21 mouse cellular contexts compared by ENCODE assay signal in the genomic region with DNA sequence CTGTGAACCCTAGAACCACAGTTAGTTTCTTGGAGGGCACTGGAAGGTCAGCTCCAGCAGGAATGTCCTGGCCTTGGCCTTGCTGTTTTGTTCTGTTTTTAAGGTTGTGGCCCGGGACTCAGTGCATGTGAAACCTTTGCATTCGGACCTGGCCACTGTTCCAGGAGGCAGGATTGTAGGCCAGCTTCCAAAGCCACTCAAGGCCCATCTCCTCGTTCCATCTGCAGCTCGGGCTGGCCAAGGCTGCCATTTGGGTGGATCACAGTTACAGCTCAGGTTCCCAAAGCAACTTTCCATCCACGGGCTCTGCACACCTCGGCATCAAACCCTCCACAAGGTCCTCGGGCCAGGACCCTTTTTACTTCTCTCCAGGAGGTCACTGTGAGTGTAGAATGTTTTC. TPM values are rescaled to one million over a fixed set of nuclear protein-coding genes. Genes with fewer than 3 reads are reported as not detected.
DNase-seq lines count a peak whose midpoint lies in the region; ATAC-seq lines count a peak whose summit lies in the region.
"Had no signal": no experiment of that assay in that cellular context is flagged by ENCODE, and none has a peak within 500 bp of the region (broad histone marks: within the 10 kb centered on the region; RNA-seq: fewer than 3 reads in every experiment).

No protein-coding gene starts in this region.

- 0 out of 2 replicates have a peak overlapping the region, but pooled peaks have one; percentile 7 for H3K27ac ChIP-seq in embryonic facial prominence, embryonic 15.5 days (replicated peaks)
- H3K27ac ChIP-seq in heart, embryonic 10.5 days = no peak overlapping the region
- H3K27ac ChIP-seq: forebrain, embryonic 13.5 days; hindbrain, embryonic 10.5 days; kidney, embryonic 15.5 days; liver, embryonic 15.5 days had no signal

- H3K4me1 ChIP-seq in embryonic facial prominence, embryonic 15.5 days = peaks cover 57% of the 10 kb centered on the region
- H3K4me1 ChIP-seq in heart, embryonic 10.5 days = peaks cover 29% of the 10 kb centered on the region; the same call in 1 of the 2 replicates
- H3K4me1 ChIP-seq: forebrain, embryonic 13.5 days; hindbrain, embryonic 10.5 days; liver, embryonic 15.5 days had no signal

- ATAC-seq in embryonic facial prominence, embryonic 15.5 days (ENCODE audit: insufficient number of reproducible peaks, low FRiP score, low TSS enrichment, low read depth) = no peak
- no peak for ATAC-seq in megakaryocyte, adult 5-6 weeks (ENCODE audit: poor library complexity, severe bottlenecking)
- ATAC-seq: CD4-positive, CD25-positive, alpha-beta regulatory T cell, adult 4 months; forebrain, embryonic 13.5 days; intestine, postnatal 0 days had no signal

- no peaks in the 10 kb centered on the region for H3K9me3 ChIP-seq in embryonic facial prominence, embryonic 15.5 days (replicated peaks)
- H3K9me3 ChIP-seq in heart, embryonic 10.5 days = no peaks in the 10 kb centered on the region
- H3K9me3 ChIP-seq: embryonic facial prominence, embryonic 13.5 days; forebrain, embryonic 13.5 days; hindbrain, embryonic 10.5 days; kidney, embryonic 15.5 days; liver, embryonic 15.5 days had no signal

- DNase-seq in gastrocnemius, adult 18-20 months (ENCODE audit: low spot score) = peak; percentile 75
- no peak for DNase-seq in gastrocnemius, postnatal 4 days (ENCODE audit: low spot score in 2 of 2)
- peak; percentile 80 for DNase-seq in cerebellum, adult 11-12 months
- DNase-seq in cerebellum, postnatal 10 days = peak; percentile 59 to 63
- DNase-seq in lung, postnatal 10 days = no peak
- no peak for DNase-seq in heart, embryonic 10.5 days (ENCODE audit: low spot score)
- DNase-seq: kidney, postnatal 36 days; layer of hippocampus, postnatal 36 days; liver; thymus, postnatal 36 days had no signal

- peaks cover 22% of the 10 kb centered on the region for H3K36me3 ChIP-seq in embryonic facial prominence, embryonic 15.5 days
- peaks cover 58% of the 10 kb centered on the region for H3K36me3 ChIP-seq in heart, embryonic 10.5 days

- H3K4me3 ChIP-seq in embryonic facial prominence, embryonic 15.5 days (replicated peaks) = no peak overlapping the region
- H3K4me3 ChIP-seq in heart, embryonic 10.5 days = no peak overlapping the region
- H3K4me3 ChIP-seq: embryonic facial prominence, embryonic 13.5 days; forebrain, embryonic 13.5 days; hindbrain, embryonic 10.5 days; kidney, embryonic 15.5 days; liver, embryonic 15.5 days had no signal

- H3K27me3 ChIP-seq in embryonic facial prominence, embryonic 15.5 days = no peaks in the 10 kb centered on the region
- H3K27me3 ChIP-seq in heart, embryonic 10.5 days (ENCODE audit: insufficient read depth, poor library complexity, severe bottlenecking) = no peaks in the 10 kb centered on the region
- H3K27me3 ChIP-seq: embryonic facial prominence, embryonic 13.5 days; forebrain, embryonic 13.5 days; kidney, embryonic 15.5 days; liver, embryonic 15.5 days had no signal

- H3K4me2 ChIP-seq in embryonic facial prominence, embryonic 15.5 days (replicated peaks) = no peak overlapping the region
- H3K4me2 ChIP-seq: embryonic facial prominence, embryonic 13.5 days; forebrain, embryonic 13.5 days; heart, embryonic 11.5 days; kidney, embryonic 15.5 days; liver, embryonic 15.5 days; midbrain, embryonic 11.5 days had no signal

- WGBS in embryonic facial prominence, embryonic 15.5 days = 86% methylated on average over 7 of the region's 7 CpGs
- 89% methylated on average over 7 of the region's 7 CpGs for WGBS in heart, embryonic 10.5 days

- no peak overlapping the region for H3K9ac ChIP-seq in embryonic facial prominence, embryonic 15.5 days
- H3K9ac ChIP-seq: embryonic facial prominence, embryonic 13.5 days; forebrain, embryonic 13.5 days; kidney, embryonic 15.5 days; liver, embryonic 15.5 days had no signal

RNA-seq across cellular contexts. Expression of gene Pqlc2, which starts 35.9 kb away (rescaled TPM):
- 1 to 10 TPM; 5.6 to 7.8 TPM for total RNA-seq in gastrocnemius, adult 18-20 months (2021)
- 1 to 10 TPM; 4.2 to 4.7 TPM for total RNA-seq in gastrocnemius, postnatal 4 days (2021)
- polyA plus RNA-seq in embryonic facial prominence, embryonic 15.5 days (2015; fragmentation: Nextera tagmentation; extraction: Ambion mirVana) = 16.0 and 16.5 TPM in 2 replicates
- total RNA-seq in megakaryocyte, adult 5-6 weeks (2015) = 9.8 and 11.1 TPM in 2 replicates
- 12.8 and 16.1 TPM in 2 replicates for total RNA-seq in megakaryocyte, adult 5-6 weeks (2017)
- 12.7 and 13.9 TPM in 2 replicates for polyA plus RNA-seq in heart, embryonic 10.5 days (2016; fragmentation: Nextera tagmentation; extraction: Ambion mirVana)

RNA-seq across cellular contexts. Expression of gene Akr7a5, which starts 36.0 kb away (rescaled TPM):
- 10 to 100 TPM; 32.5 to 34.9 TPM for total RNA-seq in gastrocnemius, adult 18-20 months (2021)
- 10 to 100 TPM; 32.5 to 33.3 TPM for total RNA-seq in gastrocnemius, postnatal 4 days (2021)
- 85.7 and 94.1 TPM in 2 replicates for polyA plus RNA-seq in embryonic facial prominence, embryonic 15.5 days (2015; fragmentation: Nextera tagmentation; extraction: Ambion mirVana)
- 3.9 and 4.2 TPM in 2 replicates for total RNA-seq in megakaryocyte, adult 5-6 weeks (2015)
- 5.8 and 7.1 TPM in 2 replicates for total RNA-seq in megakaryocyte, adult 5-6 weeks (2017)
- polyA plus RNA-seq in heart, embryonic 10.5 days (2016; fragmentation: Nextera tagmentation; extraction: Ambion mirVana) = 60.1 and 72.5 TPM in 2 replicates

Comparison
In these comparisons a context has a peak if more than half of its experiments do, and no peak if none do; other contexts are left out.
1. DNase-seq: peak in gastrocnemius, adult 18-20 months (single experiment), cerebellum, adult 11-12 months (single experiment) and cerebellum, postnatal 10 days (2 of 2); none in gastrocnemius, postnatal 4 days (0 of 2), lung, postnatal 10 days (single experiment) and heart, embryonic 10.5 days (single experiment).
2. RNA of gene Akr7a5, which starts 36.0 kb away (total RNA-seq): 32.5 to 34.9 TPM in gastrocnemius, adult 18-20 months and 32.5 to 33.3 TPM in gastrocnemius, postnatal 4 days; 3.9 to 7.1 TPM in megakaryocyte, adult 5-6 weeks; every median in the first group is over 4 times any median in the second.